Mouse (Mus musculus) small intestine, adult 2 months (tissue): ENCODE measurements around the gene Wwc2. TPM values are rescaled to one million over a fixed set of nuclear protein-coding genes. Genes with fewer than 3 reads are reported as not detected.

ENCODE experiments used
- H3K27ac ChIP-seq: fragments of 200-500 bp; 2 replicates; pipeline ENCODE4 v1.5.1; 2012; ENCODE audit warnings: low read depth, low read length, control low read depth, inconsistent platforms; ENCODE audit not compliant: insufficient read depth
- H3K27me3 ChIP-seq: fragments of 200-500 bp; 2 replicates; pipeline ENCODE4 v1.6.1; 2012; ENCODE audit warnings: mild to moderate bottlenecking, moderate library complexity, low read length, inconsistent platforms; ENCODE audit not compliant: control insufficient read depth, insufficient read depth
- H3K36me3 ChIP-seq: fragments of 200-500 bp; 2 replicates; pipeline ENCODE4 v1.6.1; 2012; ENCODE audit warnings: mild to moderate bottlenecking, low read length, control low read depth, inconsistent platforms; ENCODE audit not compliant: control insufficient read depth, insufficient read depth
- H3K4me1 ChIP-seq: fragments of 200-500 bp; 2 replicates; pipeline ENCODE4 v1.6.1; 2012; ENCODE audit warnings: low read length, inconsistent platforms, mixed read lengths; ENCODE audit not compliant: control insufficient read depth, insufficient read depth, insufficient read length
- H3K4me3 ChIP-seq: fragments of 200-500 bp; 2 replicates; pipeline ENCODE4 v1.5.1; 2012; ENCODE audit warnings: low read depth, mild to moderate bottlenecking, control low read depth, inconsistent platforms, low read length, moderate library complexity
- CTCF ChIP-seq: fragments of 200-500 bp; IDR thresholded peaks from 2 replicates; pipeline ENCODE4 v1.5.1; 2012; ENCODE audit warnings: low read depth, mild to moderate bottlenecking, control low read depth, inconsistent platforms, low read length, moderate library complexity, mixed read lengths; ENCODE audit not compliant: insufficient replicate concordance, insufficient read length; ENCODE audit errors: extremely low read depth
- POLR2A ChIP-seq: fragments of 200-500 bp; IDR thresholded peaks from 2 replicates; pipeline ENCODE4 v1.6.1; 2012; ENCODE audit warnings: low read depth, mild to moderate bottlenecking, control low read depth, inconsistent platforms, low read length, moderate library complexity
- WGBS: fragments of 180-500 bp; shearing (Covaris S2); methylation state at CpG from one replicate; pipeline ENCODE4 v1.1.7; 2018; 5-methylcytosine and 5-hydroxymethylcytosine counted together
- polyA plus RNA-seq: library from polyadenylated mRNA; depleted of rRNA; stranded (reverse); fragments of >200 nt; gene quantifications from 2 replicates; pipeline ENCODE4 v1.2.3, GENCODE M21; 2012

Wwc2 gene
- polyA plus RNA-seq, 1 experiment, result 1.9 TPM

- Histone ChIP-seq H3K27ac (no peak overlapping the region), H3K36me3 (no peaks in the 10 kb centered on the region), H3K4me1 (no peaks in the 10 kb centered on the region), H3K27me3 (no peaks in the 10 kb centered on the region), H3K4me3 (no peak overlapping the region)
- WGBS, result 94% methylated on average over 4 of the region's 4 CpGs
- TF ChIP-seq POLR2A (no peak), CTCF (no peak)
Measured at GRCm38 (mm10) chr8:47957560-47957959, 33.2 kb downstream of the Wwc2 start.

- Histone ChIP-seq H3K27me3 (no peaks in the 10 kb centered on the region), H3K4me1 (no peaks in the 10 kb centered on the region), H3K4me3 (no peak overlapping the region), H3K36me3 (no peaks in the 10 kb centered on the region), H3K27ac (no peak overlapping the region)
- 70% methylated on average over 7 of the region's 7 CpGs for WGBS
- TF ChIP-seq CTCF (peak; percentile 43; the same call in 1 of the 2 replicates), POLR2A (no peak)
Measured at GRCm38 (mm10) chr8:47951380-47951932, 39.3 kb downstream of the Wwc2 start.

- H3K4me1 ChIP-seq, result no peaks in the 10 kb centered on the region
- TF ChIP-seq POLR2A, result no peak
- no peak for TF ChIP-seq CTCF
- no peak overlapping the region for H3K4me3 ChIP-seq
- no peaks in the 10 kb centered on the region for H3K27me3 ChIP-seq
- no peaks in the 10 kb centered on the region for H3K36me3 ChIP-seq
- 83% methylated on average over 4 of the region's 4 CpGs for WGBS
- H3K27ac ChIP-seq, result no peak overlapping the region
Measured at GRCm38 (mm10) chr8:47948836-47949235, 41.9 kb downstream of the Wwc2 start.

- Histone ChIP-seq H3K36me3 (no peaks in the 10 kb centered on the region), H3K4me1 (no peaks in the 10 kb centered on the region), H3K4me3 (no peak overlapping the region), H3K27me3 (no peaks in the 10 kb centered on the region), H3K27ac (no peak overlapping the region)
- WGBS, result 57% methylated on average over 19 of the region's 19 CpGs
- TF ChIP-seq CTCF (no peak), POLR2A (no peak)
Measured at GRCm38 (mm10) chr8:47947672-47948618, 42.8 kb downstream of the Wwc2 start.

- H3K36me3 ChIP-seq, result no peaks in the 10 kb centered on the region
- 68% methylated on average over 10 of the region's 10 CpGs for WGBS
- TF ChIP-seq CTCF (no peak), POLR2A (no peak)
- H3K27me3 ChIP-seq, result no peaks in the 10 kb centered on the region
- no peak overlapping the region for H3K4me3 ChIP-seq
- H3K4me1 ChIP-seq, result no peaks in the 10 kb centered on the region
- H3K27ac ChIP-seq, result no peak overlapping the region
Measured at GRCm38 (mm10) chr8:47943049-47943448, 47.7 kb downstream of the Wwc2 start.

GRCm38 (mm10) chr8:47941028-47941427 lies 49.7 kb downstream of the Wwc2 start:
- no peaks in the 10 kb centered on the region for H3K27me3 ChIP-seq
- H3K4me3 ChIP-seq, result no peak overlapping the region
- 62% methylated on average over 5 of the region's 5 CpGs for WGBS
- no peaks in the 10 kb centered on the region for H3K4me1 ChIP-seq
- no peaks in the 10 kb centered on the region for H3K36me3 ChIP-seq
- H3K27ac ChIP-seq, result no peak overlapping the region
- TF ChIP-seq CTCF (no peak), POLR2A (no peak)

DNA sequence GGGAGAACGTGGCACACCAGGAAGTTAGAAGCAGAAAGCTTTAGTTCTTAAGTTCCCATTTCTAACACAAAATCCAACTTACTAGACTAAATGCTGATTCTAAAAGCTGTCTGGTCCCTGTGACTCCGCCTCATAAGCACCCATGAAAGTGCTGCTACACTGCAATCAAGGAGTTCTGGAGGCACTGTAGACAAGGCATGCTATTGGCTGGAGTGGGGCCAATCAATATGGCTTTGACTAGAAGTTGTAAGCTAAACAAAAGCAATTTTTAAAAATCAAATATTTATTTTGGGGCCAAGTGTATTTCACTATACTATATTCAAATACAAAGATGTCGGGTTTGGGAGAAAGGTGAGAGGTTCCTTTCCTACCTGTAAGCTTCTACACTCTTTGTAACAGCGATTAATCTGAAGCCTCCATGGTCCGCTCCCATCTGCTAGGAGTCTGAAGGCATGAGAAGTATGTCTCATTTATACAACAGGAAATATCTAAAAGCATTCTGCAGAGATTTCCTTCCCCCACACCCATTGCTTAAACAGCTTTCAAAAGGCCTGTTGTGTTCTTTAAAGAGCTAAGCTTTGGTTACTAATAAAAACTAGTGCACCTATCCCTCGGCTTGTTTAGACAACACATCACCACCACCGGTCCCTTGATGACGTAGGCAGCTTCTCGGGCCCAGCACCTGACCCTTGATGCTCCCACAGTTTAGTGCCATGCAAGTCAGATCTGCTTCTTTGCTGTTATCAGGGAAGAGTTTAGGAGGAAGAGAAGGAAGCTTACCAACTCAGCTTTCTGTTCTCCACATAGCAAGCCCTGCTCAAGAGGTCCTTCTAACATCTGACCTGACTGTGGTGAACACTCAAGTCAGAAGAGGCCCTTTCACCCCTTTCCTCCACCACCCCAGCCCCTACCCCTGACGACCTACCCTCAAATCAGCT lies 50.5 kb downstream of the Wwc2 start:
- no peak overlapping the region; the same call in 1 of the 2 replicates for H3K27ac ChIP-seq

More for the DNA sequence above, 50.5 kb downstream of the Wwc2 start:
- no peaks in the 10 kb centered on the region for H3K36me3 ChIP-seq
- no peak overlapping the region for H3K4me3 ChIP-seq
- no peak for TF ChIP-seq CTCF
- no peak for TF ChIP-seq POLR2A
- no peaks in the 10 kb centered on the region for H3K27me3 ChIP-seq
- 57% methylated on average over 10 of the region's 10 CpGs for WGBS
- no peaks in the 10 kb centered on the region for H3K4me1 ChIP-seq
